Mouse (Mus musculus) liver, embryonic 14.5 days (tissue): ENCODE results near the gene Hist2h2aa2.

ENCODE experiments used
- CTCF ChIP-seq: IDR thresholded peaks from 2 replicates; pipeline ENCODE4 v1.5.1; 2016; ENCODE audit warnings: antibody characterized with exemption, low read depth, control low read depth
- EP300 ChIP-seq: IDR thresholded peaks from 2 replicates; pipeline ENCODE4 v1.6.1; 2016; ENCODE audit warnings: antibody characterized with exemption, low read depth

DNA sequence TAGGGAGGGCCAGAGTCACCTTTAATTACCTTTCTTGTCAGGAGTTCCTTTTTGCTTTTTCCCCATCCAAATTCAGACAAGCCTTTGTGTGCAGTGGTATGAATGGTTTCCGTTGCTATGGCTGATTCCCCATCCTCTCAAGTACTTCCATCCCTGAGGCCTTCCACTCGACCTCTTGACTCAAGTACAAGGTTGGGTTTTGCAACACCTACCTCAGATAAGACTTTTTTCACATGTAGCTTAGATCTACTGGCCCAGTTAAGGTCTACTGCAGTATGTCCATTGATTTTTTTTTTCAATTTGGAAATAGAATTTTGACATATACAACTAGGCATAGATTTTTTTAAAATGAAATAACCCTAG is 8.3 kb downstream of the Hist2h2aa2 start:
- TF ChIP-seq CTCF = no peak
- no peak for TF ChIP-seq EP300
